Mouse (Mus musculus) small intestine, adult 2 months (tissue): ENCODE results near the gene Nav2. TPM values are rescaled to one million over a fixed set of nuclear protein-coding genes. Genes with fewer than 3 reads are reported as not detected.

Source experiments
- H3K27ac ChIP-seq: fragments of 200-500 bp; 2 replicates; pipeline ENCODE4 v1.5.1; 2012; ENCODE audit warnings: low read depth, low read length, control low read depth, inconsistent platforms; ENCODE audit not compliant: insufficient read depth
- H3K27me3 ChIP-seq: fragments of 200-500 bp; 2 replicates; pipeline ENCODE4 v1.6.1; 2012; ENCODE audit warnings: mild to moderate bottlenecking, moderate library complexity, low read length, inconsistent platforms; ENCODE audit not compliant: control insufficient read depth, insufficient read depth
- H3K36me3 ChIP-seq: fragments of 200-500 bp; 2 replicates; pipeline ENCODE4 v1.6.1; 2012; ENCODE audit warnings: mild to moderate bottlenecking, low read length, control low read depth, inconsistent platforms; ENCODE audit not compliant: control insufficient read depth, insufficient read depth
- H3K4me1 ChIP-seq: fragments of 200-500 bp; 2 replicates; pipeline ENCODE4 v1.6.1; 2012; ENCODE audit warnings: low read length, inconsistent platforms, mixed read lengths; ENCODE audit not compliant: control insufficient read depth, insufficient read depth, insufficient read length
- H3K4me3 ChIP-seq: fragments of 200-500 bp; 2 replicates; pipeline ENCODE4 v1.5.1; 2012; ENCODE audit warnings: low read depth, mild to moderate bottlenecking, control low read depth, inconsistent platforms, low read length, moderate library complexity
- CTCF ChIP-seq: fragments of 200-500 bp; IDR thresholded peaks from 2 replicates; pipeline ENCODE4 v1.5.1; 2012; ENCODE audit warnings: low read depth, mild to moderate bottlenecking, control low read depth, inconsistent platforms, low read length, moderate library complexity, mixed read lengths; ENCODE audit not compliant: insufficient replicate concordance, insufficient read length; ENCODE audit errors: extremely low read depth
- POLR2A ChIP-seq: fragments of 200-500 bp; IDR thresholded peaks from 2 replicates; pipeline ENCODE4 v1.6.1; 2012; ENCODE audit warnings: low read depth, mild to moderate bottlenecking, control low read depth, inconsistent platforms, low read length, moderate library complexity
- WGBS: fragments of 180-500 bp; shearing (Covaris S2); methylation state at CpG from one replicate; pipeline ENCODE4 v1.1.7; 2018; 5-methylcytosine and 5-hydroxymethylcytosine counted together
- polyA plus RNA-seq: library from polyadenylated mRNA; depleted of rRNA; stranded (reverse); fragments of >200 nt; gene quantifications from 2 replicates; pipeline ENCODE4 v1.2.3, GENCODE M21; 2012

Gene Nav2
- polyA plus RNA-seq, 1 experiment = 8.5 TPM

DNA sequence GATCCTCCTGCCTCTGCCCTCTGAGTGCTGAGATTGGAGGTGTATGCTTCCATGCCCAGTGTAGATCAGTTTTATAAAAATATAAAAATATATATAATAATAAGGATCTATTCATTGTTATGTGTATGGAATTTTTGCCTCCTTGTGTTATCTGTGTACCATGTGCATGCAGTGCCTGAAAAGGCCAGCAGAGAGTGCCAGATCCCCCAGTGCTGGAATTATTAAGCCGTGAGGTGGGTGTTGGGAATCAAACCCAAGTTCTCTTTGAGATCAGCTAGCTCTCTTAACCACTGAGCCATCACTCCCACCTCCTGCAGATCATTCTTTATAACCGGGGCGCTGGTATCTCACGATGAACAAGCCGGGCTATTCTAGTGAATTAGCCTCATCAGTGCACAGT is 346.5 kb downstream of the Nav2 start:
- Histone ChIP-seq H3K36me3 (no peaks in the 10 kb centered on the region), H3K27me3 (no peaks in the 10 kb centered on the region), H3K27ac (no peak overlapping the region), H3K4me3 (no peak overlapping the region), H3K4me1 (no peaks in the 10 kb centered on the region)
- TF ChIP-seq CTCF = no peak
- no peak for TF ChIP-seq POLR2A
- 94% methylated on average over 5 of the region's 5 CpGs for WGBS

DNA sequence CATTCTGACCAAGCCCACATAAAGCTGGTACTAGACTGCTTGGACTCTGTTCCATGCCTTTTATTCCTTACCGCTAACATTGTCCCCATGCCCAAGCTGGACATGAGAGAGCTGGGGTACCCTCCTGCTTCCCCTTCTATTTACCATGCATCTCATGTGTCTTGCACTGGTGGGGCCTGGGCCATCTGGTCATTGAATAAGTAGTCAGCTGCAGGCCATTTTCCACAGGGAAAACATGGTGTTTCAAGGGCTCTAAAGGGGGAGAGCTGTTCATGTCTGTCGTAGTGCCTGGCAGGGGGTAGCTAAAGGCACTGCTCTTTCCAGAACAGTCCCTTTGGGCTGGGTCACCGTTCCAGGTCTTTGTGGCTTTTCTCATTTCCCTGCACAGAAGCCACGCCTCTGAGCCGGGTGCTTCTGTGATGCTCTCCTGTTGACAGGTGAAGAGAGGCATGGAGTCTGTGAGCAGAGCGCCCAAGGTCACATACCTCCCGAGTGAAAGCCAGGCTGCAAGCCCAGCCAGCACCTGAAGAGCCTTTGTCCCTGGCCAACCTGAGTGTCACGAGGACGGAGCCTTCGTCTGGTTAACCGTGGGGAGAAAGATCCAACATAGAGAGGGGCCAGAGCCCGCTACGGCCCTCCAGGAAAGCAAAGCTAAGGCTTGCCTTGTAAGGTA is 348.9 kb downstream of the Nav2 start:
- WGBS = 75% methylated on average over 13 of the region's 13 CpGs
- H3K36me3 ChIP-seq = no peaks in the 10 kb centered on the region
- no peak for TF ChIP-seq POLR2A
- TF ChIP-seq CTCF = no peak
- no peaks in the 10 kb centered on the region for H3K4me1 ChIP-seq
- no peaks in the 10 kb centered on the region for H3K27me3 ChIP-seq
- no peak overlapping the region for H3K27ac ChIP-seq
- no peak overlapping the region for H3K4me3 ChIP-seq

DNA sequence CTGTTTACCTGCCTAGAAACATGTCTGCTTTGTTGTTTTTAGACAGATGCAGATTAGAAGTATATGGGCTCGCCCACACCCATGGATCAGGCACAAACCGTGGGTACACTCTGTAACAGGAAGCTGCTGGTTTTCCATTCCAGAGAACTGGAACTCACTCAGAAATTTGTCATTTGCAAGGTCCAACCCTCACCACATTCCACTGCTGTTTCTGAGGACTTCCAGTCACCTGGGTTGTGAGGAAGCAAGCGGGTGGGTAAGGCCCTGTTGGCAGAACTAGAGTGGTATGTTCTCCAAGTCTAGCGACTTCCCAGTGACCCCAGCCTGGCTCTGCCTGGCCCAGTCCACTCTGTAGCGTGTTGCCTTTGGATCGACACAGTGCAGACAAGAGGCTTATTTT is 349.6 kb downstream of the Nav2 start:
- Histone ChIP-seq H3K4me3 (no peak overlapping the region), H3K36me3 (no peaks in the 10 kb centered on the region), H3K27me3 (no peaks in the 10 kb centered on the region), H3K27ac (no peak overlapping the region), H3K4me1 (no peaks in the 10 kb centered on the region)
- TF ChIP-seq POLR2A = no peak
- no peak for TF ChIP-seq CTCF
- 76% methylated on average over 6 of the region's 6 CpGs for WGBS

DNA sequence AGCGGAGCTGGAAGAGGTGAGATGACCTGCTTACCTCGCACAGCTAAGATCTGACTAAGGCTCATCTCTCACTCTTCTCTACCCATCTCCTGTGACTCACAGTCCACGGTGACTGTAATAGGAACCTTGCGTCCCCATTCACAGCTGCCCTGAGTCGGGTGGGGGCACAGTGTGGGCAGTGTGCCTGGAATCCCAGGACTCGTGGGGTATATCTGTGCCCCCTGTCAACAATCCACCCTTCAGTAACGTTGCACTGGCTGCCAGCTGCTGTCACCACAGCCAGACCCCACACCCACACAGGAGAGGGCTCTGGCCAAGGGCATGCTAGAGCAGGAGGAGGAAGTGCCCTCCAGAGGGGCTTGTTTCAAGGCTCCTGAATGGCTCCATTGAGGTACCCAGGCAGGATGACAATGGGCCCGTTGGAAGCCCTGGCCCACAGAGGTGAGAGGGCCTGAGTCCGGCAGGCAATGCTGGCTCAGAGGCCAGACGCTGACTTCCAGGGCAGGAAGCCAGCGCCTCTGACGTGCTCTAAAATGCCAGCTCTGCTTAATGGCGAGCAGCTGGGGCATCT is 353.5 kb downstream of the Nav2 start:
- H3K27me3 ChIP-seq = no peaks in the 10 kb centered on the region
- TF ChIP-seq CTCF (no peak), POLR2A (no peak)
- H3K27ac ChIP-seq = no peak overlapping the region
- H3K4me3 ChIP-seq = no peak overlapping the region
- 73% methylated on average over 13 of the region's 13 CpGs for WGBS
- no peaks in the 10 kb centered on the region for H3K36me3 ChIP-seq
- H3K4me1 ChIP-seq = no peaks in the 10 kb centered on the region

DNA sequence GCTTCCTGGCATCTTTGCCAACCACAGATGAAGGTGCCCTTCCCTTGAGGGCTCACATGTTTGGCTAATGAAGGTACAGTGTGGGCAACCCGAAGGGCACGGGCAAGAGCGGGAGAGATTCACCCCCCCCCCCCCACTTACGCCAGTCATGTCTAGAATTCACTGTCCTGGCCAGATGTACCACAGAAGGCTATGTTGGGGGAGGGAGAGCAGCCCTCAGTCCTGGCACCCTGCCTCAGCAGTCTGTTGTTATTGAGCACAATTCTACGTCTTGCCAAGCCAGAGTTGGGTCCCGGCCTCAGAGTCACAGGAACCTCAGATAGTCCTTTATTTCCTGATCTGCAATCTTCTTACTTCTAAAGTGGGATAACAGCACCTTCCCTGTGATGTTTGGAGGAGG is 357.9 kb downstream of the Nav2 start:
- no peak for TF ChIP-seq CTCF
- TF ChIP-seq POLR2A = no peak
- no peak overlapping the region for H3K4me3 ChIP-seq
- no peaks in the 10 kb centered on the region for H3K27me3 ChIP-seq
- 62% methylated on average over 6 of the region's 6 CpGs for WGBS
- H3K4me1 ChIP-seq = no peaks in the 10 kb centered on the region
- H3K36me3 ChIP-seq = no peaks in the 10 kb centered on the region
- no peak overlapping the region for H3K27ac ChIP-seq

DNA sequence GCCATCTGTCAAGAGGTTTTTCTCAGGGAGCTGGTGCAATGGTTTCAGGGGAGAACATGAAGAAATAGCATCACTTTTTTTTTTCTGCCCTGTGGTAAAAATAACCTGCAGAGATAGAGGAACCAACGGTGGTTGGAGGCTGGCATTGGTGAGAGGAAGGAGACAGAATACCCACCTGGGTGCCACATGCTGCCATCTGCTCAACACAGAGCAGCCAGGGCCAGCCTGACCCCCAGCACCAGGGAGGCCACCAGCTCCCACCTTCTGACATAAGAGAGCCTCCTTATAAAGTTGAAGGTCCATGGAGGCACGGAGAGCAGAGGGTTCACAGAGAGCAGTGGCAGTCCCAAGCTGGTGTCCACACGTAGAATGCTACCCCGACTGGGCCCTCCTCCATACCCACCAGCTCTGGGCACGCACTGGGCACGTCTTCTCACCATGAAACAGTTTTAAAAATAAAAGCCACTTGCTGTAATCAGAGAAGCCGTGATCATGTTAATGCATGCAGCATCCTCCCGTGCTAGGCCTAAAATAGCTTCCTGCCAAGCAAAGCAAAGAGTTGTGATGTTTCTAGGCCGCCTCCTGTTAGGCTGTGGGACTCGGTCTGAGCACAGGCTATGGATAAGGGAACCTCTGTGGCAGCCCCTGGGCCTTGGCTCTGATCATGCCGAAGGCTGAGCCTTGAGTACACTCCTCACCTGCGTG is 359.3 kb downstream of the Nav2 start:
- TF ChIP-seq POLR2A (no peak), CTCF (no peak)
- 78% methylated on average over 12 of the region's 12 CpGs for WGBS
- Histone ChIP-seq H3K4me1 (0 out of 2 replicates have a peak, but pooled peaks cover 2% of the 10 kb centered on the region), H3K27ac (no peak overlapping the region), H3K4me3 (no peak overlapping the region), H3K27me3 (no peaks in the 10 kb centered on the region), H3K36me3 (no peaks in the 10 kb centered on the region)

DNA sequence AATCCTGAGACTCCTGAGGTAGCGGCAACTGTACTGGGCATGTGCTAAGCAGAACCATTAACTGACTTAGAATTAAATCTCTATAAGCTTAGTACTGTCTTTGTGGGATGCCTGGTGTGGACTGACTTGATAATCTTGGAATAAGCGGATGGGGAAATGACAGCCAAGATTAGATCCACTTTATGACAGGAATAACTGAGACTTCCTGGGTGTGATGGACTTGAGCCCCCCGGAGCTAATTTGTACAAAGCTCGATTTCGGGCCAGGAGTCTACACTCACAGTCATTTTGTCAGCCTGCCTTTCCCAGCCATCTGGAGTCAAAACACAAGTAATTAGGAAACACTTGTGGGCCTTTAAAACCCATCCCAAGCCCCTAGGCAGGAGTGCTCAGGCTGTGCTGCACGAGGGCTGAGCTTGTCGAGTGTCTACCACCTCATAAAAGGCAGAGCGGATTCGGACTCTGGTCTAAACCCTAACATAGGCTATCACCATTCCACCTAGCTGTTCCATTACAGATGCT is 359.9 kb downstream of the Nav2 start:
- TF ChIP-seq CTCF (no peak), POLR2A (no peak)
- H3K4me3 ChIP-seq = no peak overlapping the region
- H3K27ac ChIP-seq = no peak overlapping the region
- H3K27me3 ChIP-seq = no peaks in the 10 kb centered on the region
- 0 out of 2 replicates have a peak, but pooled peaks cover 2% of the 10 kb centered on the region for H3K4me1 ChIP-seq
- whole genome bisulfite sequencing = 79% methylated on average over 9 of the region's 9 CpGs
- no peaks in the 10 kb centered on the region for H3K36me3 ChIP-seq
